Mouse (Mus musculus): Measurements from ENCODE around the gene Inha.

DNA sequence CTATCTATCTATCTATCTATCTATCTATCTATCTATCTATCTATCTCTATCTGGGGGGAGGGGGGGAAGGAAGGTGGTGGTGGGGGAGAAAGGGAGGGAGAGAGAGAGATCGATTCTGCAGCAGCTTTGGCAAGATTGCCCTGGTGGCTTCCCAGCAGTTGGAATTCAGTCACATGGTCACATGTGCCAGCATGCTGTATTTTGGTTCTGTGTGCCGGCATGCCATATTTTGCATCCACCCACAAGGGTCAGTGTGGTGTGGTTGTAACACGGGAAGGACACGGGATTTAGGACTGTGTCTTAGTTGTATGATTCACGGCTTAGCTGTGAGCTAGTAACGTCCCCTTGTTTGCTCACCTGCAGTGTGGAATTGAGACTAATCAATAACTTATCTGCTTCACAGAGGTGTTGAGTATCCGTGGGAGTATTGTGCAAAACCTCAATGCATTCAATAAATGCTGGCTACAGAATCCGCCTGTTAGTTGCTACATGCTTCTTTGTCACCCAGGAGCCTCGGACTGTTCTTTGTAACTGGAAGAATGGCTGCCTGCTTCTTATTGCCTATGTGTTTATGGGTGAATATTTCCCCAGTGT lies 31.8 kb downstream of the Inha start:
- TF ChIP-seq CTCF (IDR thresholded peaks at IDR 0.05; ENCODE audit: control insufficient read depth, insufficient read depth, insufficient replicate concordance, low read depth, low read length) (no peak), POLR2A (IDR thresholded peaks at IDR 0.05; ENCODE audit: control insufficient read depth, low read depth, low read length) (no peak)
